Mouse (Mus musculus) cortical plate, adult 2 months (tissue): Measurements from ENCODE around the gene Clcf1. TPM values are rescaled to one million over a fixed set of nuclear protein-coding genes. Genes with fewer than 3 reads are reported as not detected.
A peak's percentile ranks its signal among the peaks of the same experiment; 100 is the strongest.

Experiments
- H3K27ac ChIP-seq: fragments of 200-500 bp; 2 replicates; pipeline ENCODE4 v1.5.1; 2012; ENCODE audit warnings: low read length, control low read depth, inconsistent platforms; ENCODE audit not compliant: insufficient read depth
- H3K4me1 ChIP-seq: fragments of 200-500 bp; 2 replicates; pipeline ENCODE4 v1.6.1; 2011; ENCODE audit warnings: low read length; ENCODE audit not compliant: control insufficient read depth, insufficient read depth
- H3K4me3 ChIP-seq: fragments of 200-500 bp; 2 replicates; pipeline ENCODE4 v1.5.1; 2011; ENCODE audit warnings: mild to moderate bottlenecking, low read length, control low read depth; ENCODE audit not compliant: insufficient read depth
- CTCF ChIP-seq: fragments of 200-500 bp; IDR thresholded peaks from 2 replicates; pipeline ENCODE4 v1.5.1; 2011; ENCODE audit warnings: mild to moderate bottlenecking, control low read depth, low read length; ENCODE audit not compliant: insufficient read depth; ENCODE audit errors: extremely low read depth
- POLR2A ChIP-seq: fragments of 200-500 bp; IDR thresholded peaks from 2 replicates; pipeline ENCODE4 v1.6.1; 2011; ENCODE audit warnings: mild to moderate bottlenecking, low read length, control low read depth; ENCODE audit not compliant: insufficient read depth; ENCODE audit errors: extremely low read depth
- polyA plus RNA-seq: library from polyadenylated mRNA; depleted of rRNA; stranded (reverse); fragments of >200 nt; gene quantifications from 2 replicates; pipeline ENCODE4 v1.2.3, GENCODE M21; 2012

Clcf1 gene
- polyA plus RNA-seq, 1 experiment = 2.4 TPM

- TF ChIP-seq POLR2A (no peak), CTCF (no peak)
- Histone ChIP-seq H3K4me3 (peak overlapping the region; percentile 97), H3K27ac (peak overlapping the region; percentile 93), H3K4me1 (peaks cover 7% of the 10 kb centered on the region; the same call in 1 of the 2 replicates)
Measured at GRCm38 (mm10) chr19:4192251-4192985, 21.6 kb upstream of the Clcf1 start.

- TF ChIP-seq CTCF (no peak), POLR2A (no peak)
- no peak overlapping the region for H3K27ac ChIP-seq
- peak overlapping the region; percentile 97 for H3K4me3 ChIP-seq
- peaks cover 7% of the 10 kb centered on the region; the same call in 1 of the 2 replicates for H3K4me1 ChIP-seq
Measured at GRCm38 (mm10) chr19:4193129-4193528, 20.9 kb upstream of the Clcf1 start.

DNA sequence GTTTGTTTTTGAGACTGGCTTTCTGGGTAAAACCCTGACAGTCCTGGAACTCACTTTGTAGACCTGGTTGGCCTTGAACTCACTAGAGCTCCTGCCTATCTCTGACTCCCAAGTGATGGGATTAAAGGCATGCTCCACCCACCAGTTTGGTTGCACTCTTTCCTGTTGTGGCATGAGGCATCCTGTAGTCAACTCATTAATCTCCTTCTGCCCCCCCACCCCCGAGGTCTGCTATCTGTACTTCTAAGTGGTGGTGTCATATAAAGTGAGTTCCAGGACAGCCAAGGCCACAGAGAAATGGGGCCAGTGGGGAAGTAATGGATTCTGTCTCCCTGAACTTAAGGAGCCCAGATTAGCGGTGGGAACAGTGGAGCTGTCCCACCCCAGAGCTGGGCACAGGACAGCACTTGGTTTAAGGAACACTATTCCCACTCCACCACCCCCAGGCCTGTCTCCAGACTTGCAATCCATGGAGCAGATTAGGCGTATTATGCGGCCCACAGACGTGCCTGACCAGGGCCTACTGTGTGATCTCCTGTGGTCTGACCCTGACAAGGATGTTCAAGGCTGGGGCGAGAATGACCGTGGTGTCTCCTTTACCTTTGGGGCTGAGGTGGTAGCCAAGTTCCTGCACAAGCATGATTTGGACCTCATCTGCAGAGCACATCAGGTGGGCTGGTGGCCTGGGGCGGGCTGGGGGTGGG, 19.9 kb upstream of the Clcf1 start:
- H3K27ac ChIP-seq = no peak overlapping the region
- no peak for TF ChIP-seq POLR2A
- no peak for TF ChIP-seq CTCF

DNA sequence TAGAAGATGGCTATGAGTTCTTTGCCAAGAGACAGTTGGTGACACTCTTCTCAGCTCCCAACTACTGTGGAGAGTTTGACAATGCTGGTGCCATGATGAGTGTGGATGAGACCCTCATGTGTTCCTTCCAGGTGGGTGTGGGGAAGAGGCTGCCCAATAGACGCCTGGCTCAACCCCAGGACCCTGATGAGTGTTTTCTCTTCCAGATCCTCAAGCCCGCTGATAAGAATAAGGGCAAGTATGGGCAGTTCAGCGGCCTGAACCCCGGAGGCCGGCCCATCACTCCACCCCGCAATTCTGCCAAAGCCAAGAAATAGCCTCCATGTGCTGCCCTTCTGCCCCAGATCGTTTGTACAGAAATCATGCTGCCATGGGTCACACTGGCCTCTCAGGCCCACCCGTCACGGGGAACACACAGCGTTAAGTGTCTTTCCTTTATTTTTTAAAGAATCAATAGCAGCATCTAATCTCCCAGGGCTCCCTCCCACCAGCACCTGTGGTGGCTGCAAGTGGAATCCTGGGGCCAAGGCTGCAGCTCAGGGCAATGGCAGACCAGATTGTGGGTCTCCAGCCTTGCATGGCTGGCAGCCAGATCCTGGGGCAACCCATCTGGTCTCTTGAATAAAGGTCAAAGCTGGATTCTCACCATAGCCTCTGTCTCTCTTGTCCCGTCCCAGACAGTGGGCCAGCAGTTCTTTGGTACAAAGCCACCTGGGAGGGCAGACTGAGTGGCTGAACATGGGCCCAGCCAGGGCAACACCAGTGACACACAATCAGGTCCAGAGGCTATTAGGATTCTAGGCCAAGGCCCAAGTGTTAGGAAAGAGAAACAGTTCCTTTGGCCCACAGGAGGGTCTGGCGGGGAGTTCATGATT, 19.0 kb upstream of the Clcf1 start:
- H3K27ac ChIP-seq = no peak overlapping the region
- peaks cover 7% of the 10 kb centered on the region; the same call in 1 of the 2 replicates for H3K4me1 ChIP-seq
- TF ChIP-seq CTCF = no peak
- no peak for TF ChIP-seq POLR2A
- H3K4me3 ChIP-seq = no peak overlapping the region

More for the DNA sequence above, 19.9 kb upstream of the Clcf1 start:
- 0 out of 2 replicates have a peak overlapping the region, but pooled peaks have one; percentile 97 for H3K4me3 ChIP-seq
- H3K4me1 ChIP-seq = peaks cover 7% of the 10 kb centered on the region; the same call in 1 of the 2 replicates

GRCm38 (mm10) chr19:4196048-4196447, 18.0 kb upstream of the Clcf1 start:
- Histone ChIP-seq H3K4me1 (peaks cover 9% of the 10 kb centered on the region; the same call in 1 of the 2 replicates), H3K27ac (no peak overlapping the region), H3K4me3 (no peak overlapping the region)
- TF ChIP-seq CTCF = no peak
- no peak for TF ChIP-seq POLR2A

DNA sequence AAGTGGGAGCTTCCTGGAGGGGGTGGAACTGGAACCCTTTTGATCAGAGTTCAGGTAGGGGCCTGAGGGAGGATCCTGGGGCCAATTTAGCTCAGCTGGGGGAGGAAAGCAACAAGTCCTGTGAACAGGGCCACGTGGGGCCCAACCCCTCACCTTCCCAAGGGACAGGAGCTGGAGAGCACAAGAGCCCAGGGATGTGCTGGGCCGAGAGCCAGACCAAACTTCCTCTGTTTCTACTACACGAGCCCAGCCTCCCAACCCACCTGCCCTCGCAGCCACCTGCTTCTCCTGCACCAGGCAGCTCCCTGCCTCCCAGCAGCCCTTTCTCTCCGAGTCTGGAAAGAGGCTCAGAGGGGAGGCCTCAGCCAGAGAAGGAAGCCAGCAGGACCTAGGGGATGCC, 17.5 kb upstream of the Clcf1 start:
- TF ChIP-seq CTCF (no peak), POLR2A (no peak)
- H3K4me3 ChIP-seq = no peak overlapping the region
- H3K4me1 ChIP-seq = peaks cover 9% of the 10 kb centered on the region; the same call in 1 of the 2 replicates
- H3K27ac ChIP-seq = no peak overlapping the region

GRCm38 (mm10) chr19:4197180-4197579, 16.9 kb upstream of the Clcf1 start:
- TF ChIP-seq POLR2A = no peak
- no peak for TF ChIP-seq CTCF
- Histone ChIP-seq H3K27ac (no peak overlapping the region), H3K4me1 (peaks cover 9% of the 10 kb centered on the region; the same call in 1 of the 2 replicates), H3K4me3 (no peak overlapping the region)

DNA sequence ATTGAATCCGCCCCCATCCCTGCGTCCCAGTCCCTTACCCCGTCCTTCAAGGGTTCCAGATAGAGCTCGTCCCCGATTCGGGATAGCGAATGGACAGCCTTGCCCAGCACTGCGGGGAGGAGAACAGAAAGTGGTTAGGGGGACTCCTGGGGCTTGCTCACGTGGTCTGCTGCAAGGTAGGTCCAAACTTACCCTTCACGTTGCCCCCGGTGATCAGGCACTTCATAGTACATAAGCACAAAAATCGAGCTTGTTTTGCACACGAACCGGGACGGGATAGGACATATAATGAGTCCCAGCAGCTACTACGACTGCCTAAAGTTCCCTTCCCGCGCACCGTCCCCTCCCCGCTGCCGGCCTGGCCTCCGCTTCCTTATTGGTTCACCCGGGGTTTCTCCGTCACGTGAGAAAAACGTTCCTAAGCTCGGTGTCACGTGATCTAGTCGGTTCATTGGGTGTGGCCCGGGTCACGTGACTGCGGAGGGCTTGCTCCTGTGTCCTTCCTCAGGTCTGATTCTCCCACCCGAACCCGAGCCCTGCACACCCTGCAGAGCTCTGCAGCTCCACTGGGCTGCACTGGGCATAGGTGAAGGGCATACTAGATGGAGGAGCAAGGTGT, 12.6 kb upstream of the Clcf1 start, which contains the start of gene Rad9a:
Gene Rad9a, minus strand, starts transcription at position 372 of the 619 bp plus-strand sequence.
- peaks cover 4% of the 10 kb centered on the region for H3K4me1 ChIP-seq
- peak within 1 kb of the TSS; percentile 68 for H3K4me3 ChIP-seq
- TF ChIP-seq POLR2A (peak; percentile 84), CTCF (no peak)
- peak within 1 kb of the TSS; percentile 58; the same call in 1 of the 2 replicates for H3K27ac ChIP-seq
